Mouse (Mus musculus): ENCODE results near the gene Rtf2.

Gene Rtf2

GRCm38 (mm10) chr2:172437371-172437952 lies 2.9 kb upstream of the Rtf2 start:
- no peak for DNase-seq (ENCODE audit: low read depth, low spot score)

GRCm38 (mm10) chr2:172440640-172441005 lies 267 bp downstream of the Rtf2 start:
- DNase-seq (ENCODE audit: low read depth, low spot score), result no peak

- no peak for DNase-seq (ENCODE audit: low read depth, low spot score)
Measured at GRCm38 (mm10) chr2:172441176-172441575, 820 bp downstream of the Rtf2 start.

- DNase-seq (ENCODE audit: low read depth, low spot score), result no peak
Measured at GRCm38 (mm10) chr2:172445617-172446016, 5.3 kb downstream of the Rtf2 start.

- DNase-seq (ENCODE audit: low read depth, low spot score), result no peak
Measured at GRCm38 (mm10) chr2:172447317-172447716, 7.0 kb downstream of the Rtf2 start.

- DNase-seq (ENCODE audit: low read depth, low spot score), result no peak
Measured at GRCm38 (mm10) chr2:172448329-172448728, 8.0 kb downstream of the Rtf2 start.

GRCm38 (mm10) chr2:172450640-172451039 lies 10.3 kb downstream of the Rtf2 start:
- no peak for DNase-seq (ENCODE audit: low read depth, low spot score)

- no peak for DNase-seq (ENCODE audit: low read depth, low spot score)
Measured at GRCm38 (mm10) chr2:172452031-172452430, 11.7 kb downstream of the Rtf2 start.

- no peak for DNase-seq (ENCODE audit: low read depth, low spot score)
Measured at GRCm38 (mm10) chr2:172452458-172452857, 12.1 kb downstream of the Rtf2 start.

GRCm38 (mm10) chr2:172458496-172458895 lies 18.1 kb downstream of the Rtf2 start, which contains the start of gene Gcnt7:
Gene Gcnt7, minus strand, starts transcription at chr2:172458596.
- DNase-seq (ENCODE audit: low read depth, low spot score), result no peak

GRCm38 (mm10) chr2:172460647-172461046 lies 20.3 kb downstream of the Rtf2 start:
- DNase-seq (ENCODE audit: low read depth, low spot score), result no peak

GRCm38 (mm10) chr2:172462813-172463212 lies 22.5 kb downstream of the Rtf2 start:
- no peak for DNase-seq (ENCODE audit: low read depth, low spot score)

GRCm38 (mm10) chr2:172466427-172467132 lies 26.2 kb downstream of the Rtf2 start:
- no peak for DNase-seq (ENCODE audit: low read depth, low spot score)

- no peak for DNase-seq (ENCODE audit: low read depth, low spot score)
Measured at GRCm38 (mm10) chr2:172467206-172467605, 26.9 kb downstream of the Rtf2 start.

- DNase-seq (ENCODE audit: low read depth, low spot score), result no peak
Measured at GRCm38 (mm10) chr2:172468346-172468819, 28.0 kb downstream of the Rtf2 start.

- no peak for DNase-seq (ENCODE audit: low read depth, low spot score)
Measured at GRCm38 (mm10) chr2:172472318-172472717, 32.0 kb downstream of the Rtf2 start, which contains the start of gene Fam209. Gene Fam209, plus strand, starts transcription at chr2:172472520.

GRCm38 (mm10) chr2:172473591-172473990 lies 33.2 kb downstream of the Rtf2 start:
- DNase-seq (ENCODE audit: low read depth, low spot score), result no peak

- DNase-seq (ENCODE audit: low read depth, low spot score), result peak; percentile 32
Measured at GRCm38 (mm10) chr2:172474970-172475369, 34.6 kb downstream of the Rtf2 start.

GRCm38 (mm10) chr2:172476707-172477260 lies 36.4 kb downstream of the Rtf2 start:
- DNase-seq (ENCODE audit: low read depth, low spot score), result no peak

- DNase-seq (ENCODE audit: low read depth, low spot score), result no peak
Measured at GRCm38 (mm10) chr2:172477350-172477749, 37.0 kb downstream of the Rtf2 start.

GRCm38 (mm10) chr2:172477860-172478259 lies 37.5 kb downstream of the Rtf2 start:
- peak; percentile 72 for DNase-seq (ENCODE audit: low read depth, low spot score)

GRCm38 (mm10) chr2:172480296-172480695 lies 39.9 kb downstream of the Rtf2 start:
- no peak for DNase-seq (ENCODE audit: low read depth, low spot score)
